ENCODE assay signal across 9 mouse cellular contexts in the genomic region with DNA sequence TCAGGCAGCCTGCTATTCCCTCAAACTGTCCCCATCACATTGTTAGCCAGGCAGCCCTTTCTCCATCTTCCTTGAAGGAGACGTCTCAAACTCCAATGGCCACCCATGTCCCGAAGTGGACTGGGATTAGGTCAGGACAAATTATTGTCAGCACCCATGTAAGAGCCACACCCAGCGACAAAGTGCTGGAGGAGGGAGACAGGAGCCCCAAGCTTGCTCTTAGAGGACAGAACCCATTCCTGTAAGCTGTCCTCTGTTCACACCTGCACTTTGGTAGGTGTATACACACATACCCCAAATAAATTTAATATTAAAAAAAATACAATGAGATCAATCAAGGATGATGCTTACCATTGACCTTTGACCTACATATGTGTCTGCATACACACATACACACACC. TPM values are rescaled to one million over a fixed set of nuclear protein-coding genes. Genes with fewer than 3 reads are reported as not detected.
DNase-seq lines count a peak whose midpoint lies in the region; ATAC-seq and TF ChIP-seq lines count a peak whose summit lies in the region.
"Had no signal": no experiment of that assay in that cellular context is flagged by ENCODE, and none has a peak within 500 bp of the region (broad histone marks: within the 10 kb centered on the region; RNA-seq: fewer than 3 reads in every experiment).

No protein-coding gene starts in this region.

- H3K27me3 ChIP-seq in heart, embryonic 13.5 days (replicated peaks): no peaks in the 10 kb centered on the region
- no peaks in the 10 kb centered on the region for H3K27me3 ChIP-seq in hindbrain, embryonic 12.5 days
- no peaks in the 10 kb centered on the region for H3K27me3 ChIP-seq in midbrain, embryonic 11.5 days (ENCODE audit: control insufficient read depth, insufficient read depth, low read length)

- TF ChIP-seq POLR2A in bone marrow, adult 2 months (IDR thresholded peaks at IDR 0.05; ENCODE audit: borderline replicate concordance, control insufficient read depth, low read depth, low read length): no peak

- peak overlapping the region; percentile 69 for H3K4me3 ChIP-seq in heart, embryonic 13.5 days
- peak overlapping the region; percentile 62 for H3K4me3 ChIP-seq in bone marrow, adult 2 months (replicated peaks; ENCODE audit: control insufficient read depth, low read depth, low read length)
- H3K4me3 ChIP-seq in hindbrain, embryonic 12.5 days: peak overlapping the region; percentile 52
- peak overlapping the region; percentile 60 for H3K4me3 ChIP-seq in midbrain, embryonic 11.5 days (ENCODE audit: low read depth, low read length)

- peak overlapping the region; percentile 72 for H3K9ac ChIP-seq in heart, embryonic 13.5 days
- H3K9ac ChIP-seq in hindbrain, embryonic 12.5 days: peak overlapping the region; percentile 50
- peak overlapping the region; percentile 48 for H3K9ac ChIP-seq in midbrain, embryonic 11.5 days (ENCODE audit: low read length)

- TF ChIP-seq CTCF in bone marrow, adult 2 months (IDR thresholded peaks at IDR 0.05; ENCODE audit: control insufficient read depth, insufficient read depth, low read length): no peak

- H3K9me3 ChIP-seq in heart, embryonic 13.5 days: no peaks in the 10 kb centered on the region
- H3K9me3 ChIP-seq in hindbrain, embryonic 12.5 days (replicated peaks): no peaks in the 10 kb centered on the region
- no peaks in the 10 kb centered on the region for H3K9me3 ChIP-seq in midbrain, embryonic 11.5 days (ENCODE audit: control insufficient read depth, low read length)

- no peak for DNase-seq in heart, adult 8-10 months (ENCODE audit: low spot score)
- DNase-seq in midbrain, embryonic 11.5 days (ENCODE audit: low spot score, missing footprints): no peak
- DNase-seq in left cerebral cortex, adult 11 months (ENCODE audit: low spot score): no peak
- DNase-seq in urinary bladder, postnatal 36 days (ENCODE audit: low spot score in 2 of 2): no peak

- H3K27ac ChIP-seq in heart, embryonic 13.5 days (replicated peaks): peak overlapping the region; percentile 62
- H3K27ac ChIP-seq in bone marrow, adult 2 months (ENCODE audit: control insufficient read depth, insufficient read depth, low read depth, low read length, poor library complexity): peak overlapping the region; percentile 73
- peak overlapping the region; percentile 82 for H3K27ac ChIP-seq in hindbrain, embryonic 12.5 days
- H3K27ac ChIP-seq in midbrain, embryonic 11.5 days (ENCODE audit: low read depth, low read length): peak overlapping the region; percentile 51

- WGBS in heart, embryonic 13.5 days: 18% methylated on average over 3 of the region's 3 CpGs
- WGBS in bone marrow, adult 2 months: 29% methylated on average over 3 of the region's 3 CpGs
- WGBS in hindbrain, embryonic 12.5 days: 50% methylated on average over 3 of the region's 3 CpGs
- WGBS in midbrain, embryonic 11.5 days: 29% methylated on average over 3 of the region's 3 CpGs

- H3K4me2 ChIP-seq in heart, embryonic 13.5 days: peak overlapping the region; percentile 70
- H3K4me2 ChIP-seq in hindbrain, embryonic 12.5 days (replicated peaks): peak overlapping the region; percentile 47
- H3K4me2 ChIP-seq in midbrain, embryonic 11.5 days: peak overlapping the region; percentile 42

- H3K4me1 ChIP-seq in heart, embryonic 13.5 days: peaks cover 8% of the 10 kb centered on the region
- H3K4me1 ChIP-seq in bone marrow, adult 2 months (ENCODE audit: control insufficient read depth, insufficient read depth, low read length): no peaks in the 10 kb centered on the region
- no peaks in the 10 kb centered on the region for H3K4me1 ChIP-seq in hindbrain, embryonic 12.5 days
- H3K4me1 ChIP-seq in midbrain, embryonic 11.5 days (ENCODE audit: control insufficient read depth, insufficient read depth, low read length): peaks cover 3% of the 10 kb centered on the region

- ATAC-seq in heart, embryonic 13.5 days (ENCODE audit: extremely low read depth, insufficient number of reproducible peaks, low FRiP score, low TSS enrichment): no peak
- peak; percentile 55 for ATAC-seq in hindbrain, embryonic 12.5 days (ENCODE audit: low FRiP score)
- peak; percentile 31 for ATAC-seq in midbrain, embryonic 11.5 days (ENCODE audit: low FRiP score)
- no peak for ATAC-seq in CD4-positive, CD25-positive, alpha-beta regulatory T cell, adult 4 months

- H3K36me3 ChIP-seq in heart, embryonic 13.5 days: peaks cover 19% of the 10 kb centered on the region
- H3K36me3 ChIP-seq in hindbrain, embryonic 12.5 days: 0 out of 2 replicates have a peak, but pooled peaks cover 4% of the 10 kb centered on the region
- peaks cover 5% of the 10 kb centered on the region; the same call in 1 of the 2 replicates for H3K36me3 ChIP-seq in midbrain, embryonic 11.5 days (ENCODE audit: control insufficient read depth, insufficient read depth, low read length)

RNA-seq across cellular contexts. Expression of gene Suv39h1, which starts 0.5 kb away (rescaled TPM):
- 34.4 and 34.9 TPM in 2 replicates for polyA plus RNA-seq in heart, embryonic 13.5 days (2015; fragmentation: Nextera tagmentation; extraction: Ambion mirVana)
- total RNA-seq in heart, adult 8-10 months (2022): 1 to 10 TPM; 4.0 to 6.4 (median 4.5) TPM
- polyA plus RNA-seq in bone marrow, adult 2 months (2011; ENCODE audit: insufficient read depth, insufficient read length, low replicate concordance, missing spikeins): 27.4 and 30.7 TPM in 2 replicates
- polyA plus RNA-seq in hindbrain, embryonic 12.5 days (2016; fragmentation: Nextera tagmentation; extraction: Ambion mirVana): 58.6 and 60.2 TPM in 2 replicates
- polyA plus RNA-seq in midbrain, embryonic 11.5 days (2014; fragmentation: Nextera tagmentation; extraction: Ambion mirVana): 80.8 and 82.6 TPM in 2 replicates
- polyA plus RNA-seq in CD4-positive, CD25-positive, alpha-beta regulatory T cell, adult 4 months (2017; shearing (Covaris generic)): 10 to 100 TPM; 16.0 to 31.0 TPM

RNA-seq across cellular contexts. Expression of gene Was, which starts 15.2 kb away (rescaled TPM):
- polyA plus RNA-seq in heart, embryonic 13.5 days (2015; fragmentation: Nextera tagmentation; extraction: Ambion mirVana): 0.24 and 0.33 TPM in 2 replicates
- total RNA-seq in heart, adult 8-10 months (2022): 1 to 10 TPM; 1.3 to 2.5 (median 1.6) TPM
- polyA plus RNA-seq in bone marrow, adult 2 months (2011; ENCODE audit: insufficient read depth, insufficient read length, low replicate concordance, missing spikeins): 10.1 and 32.0 TPM in 2 replicates
- polyA plus RNA-seq in hindbrain, embryonic 12.5 days (2016; fragmentation: Nextera tagmentation; extraction: Ambion mirVana): 0.21 TPM in 1 of 2 replicates, not detected in the other
- 0.26 and 0.34 TPM in 2 replicates for polyA plus RNA-seq in midbrain, embryonic 11.5 days (2014; fragmentation: Nextera tagmentation; extraction: Ambion mirVana)
- 10 to 100 TPM; 13.9 to 22.0 TPM for polyA plus RNA-seq in CD4-positive, CD25-positive, alpha-beta regulatory T cell, adult 4 months (2017; shearing (Covaris generic))

RNA-seq across cellular contexts. Expression of gene Glod5, which starts 56.8 kb away (rescaled TPM):
- 0.38 and 0.53 TPM in 2 replicates for polyA plus RNA-seq in heart, embryonic 13.5 days (2015; fragmentation: Nextera tagmentation; extraction: Ambion mirVana)
- not detected for total RNA-seq in heart, adult 8-10 months (2022)
- not detected in 2 replicates for polyA plus RNA-seq in bone marrow, adult 2 months (2011; ENCODE audit: insufficient read depth, insufficient read length, low replicate concordance, missing spikeins)
- polyA plus RNA-seq in hindbrain, embryonic 12.5 days (2016; fragmentation: Nextera tagmentation; extraction: Ambion mirVana): not detected in 2 replicates
- not detected in 2 replicates for polyA plus RNA-seq in midbrain, embryonic 11.5 days (2014; fragmentation: Nextera tagmentation; extraction: Ambion mirVana)
- not detected for polyA plus RNA-seq in CD4-positive, CD25-positive, alpha-beta regulatory T cell, adult 4 months (2017; shearing (Covaris generic))
- total RNA-seq: gastrocnemius, postnatal 4 days had no signal

RNA-seq across cellular contexts. Expression of gene Wdr13, which starts 57.6 kb away (rescaled TPM):
- polyA plus RNA-seq in heart, embryonic 13.5 days (2015; fragmentation: Nextera tagmentation; extraction: Ambion mirVana): 20.9 and 22.8 TPM in 2 replicates
- 10 to 100 TPM; 34.2 to 48.2 (median 41.0) TPM for total RNA-seq in heart, adult 8-10 months (2022)
- 23.3 and 35.6 TPM in 2 replicates for polyA plus RNA-seq in bone marrow, adult 2 months (2011; ENCODE audit: insufficient read depth, insufficient read length, low replicate concordance, missing spikeins)
- 40.5 and 42.6 TPM in 2 replicates for polyA plus RNA-seq in hindbrain, embryonic 12.5 days (2016; fragmentation: Nextera tagmentation; extraction: Ambion mirVana)
- polyA plus RNA-seq in midbrain, embryonic 11.5 days (2014; fragmentation: Nextera tagmentation; extraction: Ambion mirVana): 21.9 and 23.4 TPM in 2 replicates
- polyA plus RNA-seq in CD4-positive, CD25-positive, alpha-beta regulatory T cell, adult 4 months (2017; shearing (Covaris generic)): 10 to 100 TPM; 19.1 to 33.8 TPM

Comparison
In these comparisons a context has a peak if more than half of its experiments do, and no peak if none do; other contexts are left out.
1. ATAC-seq: peak in hindbrain, embryonic 12.5 days (single experiment) and midbrain, embryonic 11.5 days (single experiment); none in heart, embryonic 13.5 days (single experiment) and CD4-positive, CD25-positive, alpha-beta regulatory T cell, adult 4 months (single experiment).
2. Peak in every context shown above with its lines, with median percentiles within 50 percentile points of each other: H3K27ac ChIP-seq, H3K4me2 ChIP-seq, H3K4me3 ChIP-seq and H3K9ac ChIP-seq.